Mouse (Mus musculus) heart, adult 8-10 months (tissue): ENCODE results near the gene Ly86. TPM values are rescaled to one million over a fixed set of nuclear protein-coding genes. Genes with fewer than 3 reads are reported as not detected.

ENCODE experiments used
- DNase-seq: peaks from one replicate; pipeline ENCODE4 v3.0.0; 2022; ENCODE audit warnings: low spot score
- total RNA-seq, 4 experiments: library from RNA; stranded (reverse); gene quantifications; 2 replicates each; pipeline ENCODE4 v1.2.4; 2022

Gene Ly86
- total RNA-seq, 4 experiments from 2014 or later: 1.2 to 1.7 (median 1.4) TPM

- no peak for DNase-seq
These were observed 113.5 kb downstream of the Ly86 start for GRCm38 (mm10) chr13:37458557-37458956.

DNA sequence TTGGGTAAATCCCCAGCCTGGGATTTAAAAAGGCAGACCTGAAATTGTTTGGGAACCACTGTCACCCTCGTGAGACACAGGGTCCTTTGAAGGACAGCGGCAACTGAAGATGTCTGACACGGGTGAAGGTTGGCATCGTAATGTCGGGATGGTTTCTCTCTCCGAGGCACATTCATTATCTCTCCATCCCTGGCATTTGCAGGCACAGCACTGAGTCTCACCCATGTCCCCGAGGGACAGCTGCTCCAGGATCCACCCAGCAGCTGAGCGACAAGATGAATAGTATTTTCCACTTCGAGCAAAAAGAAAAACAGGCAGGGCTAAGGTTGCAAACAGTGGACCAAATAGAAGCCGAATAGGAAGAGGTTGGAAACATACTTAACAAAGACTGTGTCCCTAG, 114.0 kb downstream of the Ly86 start:
- DNase-seq: no peak

GRCm38 (mm10) chr13:37459957-37460930, 115.2 kb downstream of the Ly86 start:
- DNase-seq: peak; percentile 86

GRCm38 (mm10) chr13:37462049-37462702, 117.2 kb downstream of the Ly86 start:
- DNase-seq: no peak

- DNase-seq: no peak
These were observed 120.7 kb downstream of the Ly86 start for GRCm38 (mm10) chr13:37465710-37466109.

GRCm38 (mm10) chr13:37467795-37468194, 122.8 kb downstream of the Ly86 start:
- DNase-seq: peak; percentile 80
